In genomic region chr1:173411863-173412262, GRCm38 (mm10) we compare ENCODE assay signal across 27 mouse cellular contexts. TPM values are rescaled to one million over a fixed set of nuclear protein-coding genes. Genes with fewer than 3 reads are reported as not detected.
DNase-seq lines count a peak whose midpoint lies in the region; ATAC-seq lines count a peak whose summit lies in the region.
"Had no signal": no experiment of that assay in that cellular context is flagged by ENCODE, and none has a peak within 500 bp of the region (broad histone marks: within the 10 kb centered on the region; RNA-seq: fewer than 3 reads in every experiment).

No protein-coding gene starts in this region.

- peak; percentile 84 for ATAC-seq in activated CD4-positive, CD25-positive, alpha-beta regulatory T cell, adult 4 months
- ATAC-seq in inflammation-experienced regulatory T-cells, adult 6 months, result peak; percentile 81
- no peak for ATAC-seq in midbrain, embryonic 15.5 days (replicated peaks)
- no peak for ATAC-seq in heart, embryonic 11.5 days (replicated peaks; ENCODE audit: insufficient number of reproducible peaks, low FRiP score, low TSS enrichment)
- ATAC-seq: forebrain, embryonic 14.5 days had no signal

- H3K9ac ChIP-seq in midbrain, embryonic 15.5 days, result no peak overlapping the region
- H3K9ac ChIP-seq in heart, embryonic 11.5 days (ENCODE audit: low read depth, low read length), result no peak overlapping the region
- H3K9ac ChIP-seq: heart, embryonic 13.5 days; hindbrain, embryonic 14.5 days; limb, embryonic 15.5 days; liver, embryonic 15.5 days; lung, embryonic 15.5 days had no signal

- no peaks in the 10 kb centered on the region for H3K9me3 ChIP-seq in midbrain, embryonic 15.5 days
- no peaks in the 10 kb centered on the region for H3K9me3 ChIP-seq in heart, embryonic 11.5 days (replicated peaks; ENCODE audit: control insufficient read depth, low read length)
- no peaks in the 10 kb centered on the region for H3K9me3 ChIP-seq in midbrain, embryonic 10.5 days (replicated peaks)
- H3K9me3 ChIP-seq: heart, embryonic 13.5 days; limb, embryonic 10.5 days; limb, embryonic 15.5 days; liver, embryonic 15.5 days; lung, embryonic 15.5 days had no signal

- H3K4me2 ChIP-seq in midbrain, embryonic 15.5 days, result no peak overlapping the region
- H3K4me2 ChIP-seq in heart, embryonic 11.5 days, result no peak overlapping the region
- H3K4me2 ChIP-seq: heart, embryonic 13.5 days; hindbrain, embryonic 14.5 days; limb, embryonic 15.5 days; liver, embryonic 15.5 days; lung, embryonic 15.5 days had no signal

- H3K4me1 ChIP-seq in midbrain, embryonic 15.5 days, result no peaks in the 10 kb centered on the region
- no peaks in the 10 kb centered on the region for H3K4me1 ChIP-seq in heart, embryonic 11.5 days (ENCODE audit: control insufficient read depth, insufficient read depth, low read length)
- H3K4me1 ChIP-seq in midbrain, embryonic 10.5 days, result no peaks in the 10 kb centered on the region
- H3K4me1 ChIP-seq: heart, embryonic 13.5 days; limb, embryonic 15.5 days; liver, embryonic 15.5 days; lung, embryonic 15.5 days had no signal

- DNase-seq in CD4-positive, CD25-positive, alpha-beta regulatory T cell, adult 2 months (ENCODE audit: low read depth, low spot score), result peak; percentile 29
- DNase-seq in splenic B cell, adult 2 months (ENCODE audit: low read depth, low spot score), result peak; percentile 81
- no peak for DNase-seq in midbrain, embryonic 10.5 days (ENCODE audit: low spot score)
- DNase-seq: adrenal gland, adult 2 months; adrenal gland, postnatal 36 days; cerebellum, adult 2 months; cerebellum, postnatal 25 days; gastrocnemius, postnatal 25 days; heart, adult 18-20 months; heart, postnatal 10 days; kidney, adult 2 months; kidney, postnatal 14 days; layer of hippocampus, adult 9-11 months; lung, postnatal 36 days; midbrain, embryonic 14.5 days; thymus, postnatal 14 days had no signal

- 91% methylated on average over 4 of the region's 4 CpGs for WGBS in midbrain, embryonic 15.5 days
- 78% methylated on average over 4 of the region's 4 CpGs for WGBS in heart, embryonic 11.5 days (ENCODE audit: insufficient replicate concordance)
- WGBS in midbrain, embryonic 10.5 days, result 92% methylated on average over 4 of the region's 4 CpGs

- no peaks in the 10 kb centered on the region for H3K27me3 ChIP-seq in splenic B cell, adult 2 months (ENCODE audit: control insufficient read depth, insufficient read depth, low read length, poor library complexity, severe bottlenecking)
- H3K27me3 ChIP-seq in midbrain, embryonic 15.5 days (replicated peaks), result no peaks in the 10 kb centered on the region
- no peaks in the 10 kb centered on the region for H3K27me3 ChIP-seq in heart, embryonic 11.5 days (ENCODE audit: control insufficient read depth, insufficient read depth, low read length)
- H3K27me3 ChIP-seq in midbrain, embryonic 10.5 days (ENCODE audit: low read depth, poor library complexity, severe bottlenecking), result no peaks in the 10 kb centered on the region
- H3K27me3 ChIP-seq: heart, embryonic 13.5 days; limb, embryonic 15.5 days; liver, embryonic 15.5 days; lung, embryonic 15.5 days had no signal

- no peak overlapping the region for H3K27ac ChIP-seq in midbrain, embryonic 15.5 days
- no peak overlapping the region for H3K27ac ChIP-seq in heart, embryonic 11.5 days (ENCODE audit: low read depth, low read length)
- H3K27ac ChIP-seq in midbrain, embryonic 10.5 days (replicated peaks), result no peak overlapping the region
- H3K27ac ChIP-seq: heart, embryonic 13.5 days; hindbrain, embryonic 14.5 days; limb, embryonic 10.5 days; limb, embryonic 15.5 days; liver, embryonic 15.5 days; lung, embryonic 15.5 days had no signal

- no peaks in the 10 kb centered on the region for H3K36me3 ChIP-seq in splenic B cell, adult 2 months (ENCODE audit: control insufficient read depth, insufficient read depth, low read length, poor library complexity, severe bottlenecking)
- no peaks in the 10 kb centered on the region for H3K36me3 ChIP-seq in midbrain, embryonic 15.5 days (replicated peaks)
- H3K36me3 ChIP-seq in heart, embryonic 11.5 days (ENCODE audit: control insufficient read depth, insufficient read depth, low read length), result no peaks in the 10 kb centered on the region
- H3K36me3 ChIP-seq in midbrain, embryonic 10.5 days, result peaks cover 12% of the 10 kb centered on the region
- H3K36me3 ChIP-seq: heart, embryonic 13.5 days; limb, embryonic 10.5 days; limb, embryonic 15.5 days; liver, embryonic 15.5 days; lung, embryonic 15.5 days had no signal

- H3K4me3 ChIP-seq in midbrain, embryonic 15.5 days, result no peak overlapping the region
- H3K4me3 ChIP-seq in heart, embryonic 11.5 days (ENCODE audit: low read depth, low read length), result no peak overlapping the region
- H3K4me3 ChIP-seq in midbrain, embryonic 10.5 days, result no peak overlapping the region
- H3K4me3 ChIP-seq: heart, embryonic 13.5 days; limb, embryonic 10.5 days; limb, embryonic 15.5 days; liver, embryonic 15.5 days; lung, embryonic 15.5 days had no signal

RNA-seq across cellular contexts. Expression of gene Cadm3, which starts 44.4 kb away (rescaled TPM):
- polyA plus RNA-seq in activated CD4-positive, CD25-positive, alpha-beta regulatory T cell, adult 4 months (2017; shearing (Covaris generic)), result not detected
- under 1 TPM in 1 of 3 experiments, not detected in 2; 0.11 TPM for polyA plus RNA-seq in inflammation-experienced regulatory T-cells, adult 6 months (2017; shearing (Covaris generic))
- 76.6 and 83.1 TPM in 2 replicates for polyA plus RNA-seq in midbrain, embryonic 15.5 days (2015; fragmentation: Nextera tagmentation; extraction: Ambion mirVana)
- 1.3 TPM in 2 replicates for polyA plus RNA-seq in heart, embryonic 11.5 days (2014; fragmentation: Nextera tagmentation; extraction: Ambion mirVana)
- 2.0 and 5.3 TPM in 2 replicates for polyA plus RNA-seq in midbrain, embryonic 10.5 days (2016; fragmentation: Nextera tagmentation; extraction: Ambion mirVana)

Comparison
In these comparisons a context has a peak if more than half of its experiments do, and no peak if none do; other contexts are left out.
1. RNA of gene Cadm3, which starts 44.4 kb away (polyA plus RNA-seq): 76.6 to 83.1 TPM in midbrain, embryonic 15.5 days; 2.0 to 5.3 TPM in midbrain, embryonic 10.5 days, 1.3 TPM in heart, embryonic 11.5 days, not detected in activated CD4-positive, CD25-positive, alpha-beta regulatory T cell, adult 4 months and 0.11 TPM in inflammation-experienced regulatory T-cells, adult 6 months; every median in the first group is over 10 times any median in the second.
2. ATAC-seq: peak in activated CD4-positive, CD25-positive, alpha-beta regulatory T cell, adult 4 months (single experiment) and inflammation-experienced regulatory T-cells, adult 6 months (single experiment); none in midbrain, embryonic 15.5 days (single experiment) and heart, embryonic 11.5 days (single experiment).